Mouse (Mus musculus): Measurements from ENCODE around the gene Gm20547.

The Gm20547 gene

GRCm38 (mm10) chr17:34808599-34809205 is 73.1 kb downstream of the Gm20547 start:
- intact Hi-C loops (cut with DNase I): no loop called here

- intact Hi-C loops (cut with DNase I): no loop called here
These were observed 74.7 kb downstream of the Gm20547 start for GRCm38 (mm10) chr17:34807176-34807575.

Small RNA genes within 50 kb of the gene (microRNA-seq; reads per million reads assigned to microRNA genes)
- 0 to 0.23 reads per million in 2 experiments for gene Mir6970
- 2.6 to 3.9 reads per million in 2 experiments for gene Mir6971
- gene Mir6972: 0.11 to 0.49 reads per million in 2 experiments

Data from adrenal gland (tissue).